Mouse (Mus musculus) layer of hippocampus, adult 2 months (tissue): ENCODE results near the gene Zpbp. TPM values are rescaled to one million over a fixed set of nuclear protein-coding genes. Genes with fewer than 3 reads are reported as not detected.
A peak's percentile ranks its signal among the peaks of the same experiment; 100 is the strongest.

Source experiments
- DNase-seq, 2 experiments: peaks; one replicate each; pipeline ENCODE4 v3.0.0; 2022; ENCODE audit warnings: low spot score in 2 of 2
- H3K27ac ChIP-seq: fragments of 200-600 bp; 2 replicates; pipeline ENCODE4 v1.8.1; 2022
- H3K4me3 ChIP-seq: fragments of 200-600 bp; 2 replicates; pipeline ENCODE4 v1.8.1; 2022; ENCODE audit warnings: mild to moderate bottlenecking
- CTCF ChIP-seq: fragments of 200-600 bp; conservative IDR thresholded peaks from 2 replicates; pipeline ENCODE4 v1.8.1; 2022; ENCODE audit warnings: antibody characterized with exemption, mild to moderate bottlenecking, moderate library complexity
- total RNA-seq, 2 experiments: library from RNA; stranded (reverse); gene quantifications; 2 replicates each; pipeline ENCODE4 v1.2.3; 2021

Gene Zpbp
- total RNA-seq, 2 experiments from 2014 or later, result 0.59 to 0.81 TPM

DNA sequence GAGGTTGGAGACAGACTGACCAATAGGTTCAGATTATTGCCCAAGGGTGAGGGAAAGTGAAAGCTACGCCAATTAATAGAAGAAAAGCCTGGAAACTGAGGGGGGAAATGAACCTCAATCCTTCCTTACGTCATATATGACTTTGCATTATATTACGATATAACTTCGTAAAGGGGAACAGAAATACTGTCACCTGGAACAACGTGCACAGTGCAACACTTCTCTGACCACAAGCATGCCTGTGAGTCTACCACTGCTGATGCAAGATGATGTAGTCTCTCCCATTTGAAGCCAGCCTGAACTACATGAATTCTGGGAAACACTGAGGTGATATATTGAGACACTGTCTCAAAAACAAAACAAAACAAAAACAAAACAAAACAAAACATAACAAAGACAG lies 90.9 kb downstream of the Zpbp start:
- no peak overlapping the region for H3K4me3 ChIP-seq
- TF ChIP-seq CTCF, result no peak
- no peak overlapping the region for H3K27ac ChIP-seq
- no peak for DNase-seq

DNA sequence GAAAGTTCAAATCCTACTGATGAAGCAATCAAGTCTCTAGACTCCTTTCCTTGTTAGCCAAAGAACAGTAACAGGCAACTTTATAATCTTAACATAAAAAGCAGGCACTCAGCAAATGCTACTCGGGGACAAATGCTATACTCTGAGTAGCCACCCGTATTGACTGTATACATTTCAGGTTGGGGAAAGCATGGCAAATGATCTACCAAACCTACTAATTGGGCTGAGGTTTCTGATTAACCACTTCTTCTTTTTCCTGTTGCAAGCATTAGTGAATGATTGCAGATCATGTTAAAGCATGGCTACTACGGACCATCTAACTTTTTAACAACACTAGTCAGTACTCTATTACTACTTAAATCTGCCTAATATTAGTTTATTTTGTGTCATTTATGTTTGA lies 178.7 kb downstream of the Zpbp start:
- no peak for TF ChIP-seq CTCF
- Histone ChIP-seq H3K27ac (no peak overlapping the region), H3K4me3 (no peak overlapping the region)
- no peak for DNase-seq

DNA sequence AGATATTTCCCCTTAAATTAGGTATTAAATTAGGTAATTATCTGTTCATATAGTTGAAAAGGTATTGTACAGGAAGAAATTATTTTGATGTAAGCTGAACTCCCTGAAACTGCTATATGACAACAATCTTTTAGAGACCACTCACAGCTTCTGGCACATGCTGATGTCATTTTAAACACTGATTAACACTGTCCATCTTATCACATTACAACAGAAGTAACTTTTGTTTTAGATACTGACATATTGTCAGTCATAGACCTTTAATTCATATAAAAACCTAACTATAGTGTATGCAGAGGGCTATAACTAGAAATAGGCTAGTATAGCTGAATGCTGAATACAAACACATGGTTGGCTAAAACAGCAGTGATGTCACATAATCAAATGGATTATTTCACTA lies 182.1 kb downstream of the Zpbp start:
- no peak for TF ChIP-seq CTCF
- no peak for DNase-seq
- Histone ChIP-seq H3K4me3 (no peak overlapping the region), H3K27ac (no peak overlapping the region)

GRCm38 (mm10) chr11:11257348-11257747 lies 204.9 kb downstream of the Zpbp start:
- Histone ChIP-seq H3K4me3 (no peak overlapping the region), H3K27ac (no peak overlapping the region)
- DNase-seq, result peak in 1 of 2 experiments; percentile 10
- no peak for TF ChIP-seq CTCF

GRCm38 (mm10) chr11:11242694-11243377 lies 219.4 kb downstream of the Zpbp start:
- TF ChIP-seq CTCF, result no peak
- Histone ChIP-seq H3K27ac (no peak overlapping the region), H3K4me3 (no peak overlapping the region)
- no peak for DNase-seq

DNA sequence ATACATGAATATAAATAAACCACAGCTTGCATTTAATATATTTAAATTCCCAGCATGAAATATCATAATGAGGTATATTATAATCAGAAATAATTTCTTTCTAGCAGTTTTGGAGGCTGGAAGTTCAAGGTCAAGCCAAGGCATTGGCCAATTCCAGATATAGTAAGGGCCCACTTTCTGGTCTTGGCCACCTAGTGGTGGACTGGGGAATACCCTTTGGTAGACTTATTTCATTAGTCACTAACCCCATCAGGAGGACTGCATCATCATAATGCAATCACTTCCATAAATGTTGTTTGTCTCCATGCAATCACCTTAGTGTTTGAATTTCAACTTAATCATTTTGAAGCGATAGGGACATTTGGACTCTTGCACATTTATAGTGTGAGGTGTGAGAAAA lies 222.9 kb downstream of the Zpbp start:
- peak; percentile 66 for TF ChIP-seq CTCF
- no peak for DNase-seq

More for the DNA sequence above, 222.9 kb downstream of the Zpbp start:
- no peak overlapping the region for H3K4me3 ChIP-seq
- H3K27ac ChIP-seq, result no peak overlapping the region

Other genes starting within 250 kb of the Zpbp start
- 1 to 10 TPM; 1.5 to 2.0 TPM for gene Spata48, start 314 bp downstream of the Zpbp start, total RNA-seq
- gene 4930512M02Rik, start 165.4 kb upstream of the Zpbp start, total RNA-seq, result not detected
- gene Ikzf1, start 222.6 kb upstream of the Zpbp start, total RNA-seq, result 1 to 10 TPM; 2.6 to 4.0 TPM